Mouse (Mus musculus) liver, embryonic 15.5 days (tissue): ENCODE measurements around the gene Gm6871. TPM values are rescaled to one million over a fixed set of nuclear protein-coding genes. Genes with fewer than 3 reads are reported as not detected.
"Not testable (repeated sequence)": the region's sequence is repeated elsewhere in the genome, so short reads cannot be mapped to it uniquely, and the experiment has no call there.

ENCODE experiments used
- ATAC-seq: fragments of 200-750 bp; cut with Nextera tagmentation; 2 replicates; pipeline ENCODE4 v1.8.0; 2017; ENCODE audit warnings: moderate number of reproducible peaks, mild to moderate bottlenecking, moderate library complexity; ENCODE audit not compliant: insufficient read depth
- H3K27ac ChIP-seq: fragments of 300-500 bp; sonication (generic); replicated peaks from 2 replicates; pipeline ENCODE4 v1.5.1; 2015; ENCODE audit warnings: mild to moderate bottlenecking, inconsistent platforms
- H3K27me3 ChIP-seq: fragments of 300-500 bp; sonication (generic); 2 replicates; pipeline ENCODE4 v1.6.1; 2015; ENCODE audit warnings: mild to moderate bottlenecking, inconsistent platforms
- H3K36me3 ChIP-seq: fragments of 300-500 bp; sonication (generic); replicated peaks from 2 replicates; pipeline ENCODE4 v1.6.1; 2015; ENCODE audit warnings: moderate library complexity, mild to moderate bottlenecking, inconsistent platforms
- H3K4me1 ChIP-seq: fragments of 300-500 bp; sonication (generic); replicated peaks from 2 replicates; pipeline ENCODE4 v1.6.1; 2015; ENCODE audit warnings: inconsistent platforms
- H3K4me2 ChIP-seq: fragments of 300-500 bp; sonication (generic); 2 replicates; pipeline ENCODE4 v1.6.1; 2015; ENCODE audit warnings: moderate library complexity, mild to moderate bottlenecking, inconsistent platforms
- H3K4me3 ChIP-seq: fragments of 300-500 bp; sonication (generic); replicated peaks from 2 replicates; pipeline ENCODE4 v1.5.1; 2015; ENCODE audit warnings: mild to moderate bottlenecking, inconsistent platforms
- H3K9ac ChIP-seq: fragments of 300-500 bp; sonication (generic); 2 replicates; pipeline ENCODE4 v1.6.1; 2015; ENCODE audit warnings: moderate library complexity, mild to moderate bottlenecking, inconsistent platforms
- H3K9me3 ChIP-seq: fragments of 300-500 bp; sonication (generic); replicated peaks from 2 replicates; pipeline ENCODE4 v1.6.1; 2016; ENCODE audit warnings: inconsistent platforms
- WGBS: fragments of 180-500 bp; shearing (Covaris S2); methylation state at CpG from one replicate; pipeline ENCODE4 v1.1.7; 2015; ENCODE audit warnings: mixed read lengths; ENCODE audit not compliant: insufficient replicate concordance; 5-methylcytosine and 5-hydroxymethylcytosine counted together
- polyA plus RNA-seq: library from polyadenylated mRNA; unstranded; fragments of >200 nt; fragmentation: Nextera tagmentation; extraction: Ambion mirVana; gene quantifications from 2 replicates; pipeline ENCODE4 v1.2.1, GENCODE M21; 2015

The Gm6871 gene
- polyA plus RNA-seq, 1 experiment from 2014 or later: not detected

- WGBS: 17% methylated on average over 1 of the region's 1 CpGs
- Histone ChIP-seq H3K9ac (no peak overlapping the region), H3K4me3 (no peak overlapping the region), H3K4me2 (no peak overlapping the region), H3K4me1 (no peaks in the 10 kb centered on the region), H3K36me3 (no peaks in the 10 kb centered on the region), H3K27ac (no peak overlapping the region), H3K27me3 (no peaks in the 10 kb centered on the region), H3K9me3 (no peaks in the 10 kb centered on the region)
- no peak for ATAC-seq
Observed at GRCm38 (mm10) chr7:41512207-41512606, 61.3 kb downstream of the Gm6871 start.

GRCm38 (mm10) chr7:41502402-41502801 lies 71.1 kb downstream of the Gm6871 start:
- no peak overlapping the region for H3K4me3 ChIP-seq
- WGBS: 22% methylated on average over 1 of the region's 1 CpGs

DNA sequence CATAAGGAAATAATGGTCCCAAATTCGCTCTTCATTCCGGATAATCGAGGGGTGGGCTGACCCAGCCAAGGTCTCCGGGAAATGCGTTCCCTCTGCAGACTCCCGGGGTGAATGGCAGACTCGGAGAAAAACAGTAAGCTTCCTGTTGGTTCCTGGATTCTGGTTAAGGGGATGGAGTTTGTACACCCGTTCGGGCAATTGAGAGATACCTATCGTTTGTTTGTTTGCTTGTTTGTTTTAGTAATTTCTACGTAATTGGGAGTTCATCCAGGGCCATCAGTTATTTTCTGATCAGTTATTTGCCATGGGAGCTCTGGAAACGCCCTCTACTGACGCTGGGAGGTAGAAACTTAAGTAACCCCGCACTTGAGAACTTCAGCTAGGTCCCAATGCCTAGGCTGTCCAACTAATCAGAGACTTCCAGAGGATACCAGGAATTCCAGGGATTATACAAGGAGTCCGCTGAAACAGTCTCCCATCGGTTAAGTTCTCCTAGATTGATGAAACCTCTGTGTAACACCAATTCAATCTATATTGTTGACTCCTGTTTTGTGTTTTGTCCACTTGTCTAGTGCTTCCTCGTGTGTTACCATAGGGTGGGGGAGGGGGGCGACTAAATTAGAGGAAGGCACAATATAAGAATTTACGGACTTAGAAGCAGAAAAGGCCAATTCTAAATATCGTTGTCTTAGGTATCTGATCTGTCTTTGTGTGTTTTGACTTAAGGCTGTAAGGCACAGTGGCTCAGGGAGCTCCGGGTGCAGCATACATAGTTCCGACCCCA lies 73.1 kb downstream of the Gm6871 start:
- WGBS: 10% methylated on average over 22 of the region's 22 CpGs

More at GRCm38 (mm10) chr7:41502402-41502801, 71.1 kb downstream of the Gm6871 start:
- H3K36me3 ChIP-seq: no peaks in the 10 kb centered on the region
- no peak for ATAC-seq
- peaks cover 7% of the 10 kb centered on the region for H3K4me1 ChIP-seq
- no peaks in the 10 kb centered on the region for H3K27me3 ChIP-seq
- no peak overlapping the region for H3K27ac ChIP-seq
- no peak overlapping the region for H3K4me2 ChIP-seq
- no peak overlapping the region for H3K9ac ChIP-seq
- no peaks in the 10 kb centered on the region for H3K9me3 ChIP-seq

GRCm38 (mm10) chr7:41499389-41500049 lies 73.9 kb downstream of the Gm6871 start, which contains the start of the genes Gm20449 and AW146154:
TSS of gene Gm20449 (minus strand) at chr7:41499417.
TSS of gene AW146154 (minus strand) at chr7:41499890.
- peak within 1 kb of the TSS; percentile 77 for H3K4me3 ChIP-seq
- H3K36me3 ChIP-seq: no peaks in the 10 kb centered on the region
- peaks cover 7% of the 10 kb centered on the region for H3K4me1 ChIP-seq
- no peaks in the 10 kb centered on the region for H3K9me3 ChIP-seq
- H3K4me2 ChIP-seq: peak within 1 kb of the TSS; percentile 93
- H3K9ac ChIP-seq: peak within 1 kb of the TSS; percentile 62
- H3K27me3 ChIP-seq: no peaks in the 10 kb centered on the region
- peak within 1 kb of the TSS; percentile 74 for H3K27ac ChIP-seq
- WGBS: 0% methylated on average over 18 of the region's 18 CpGs
- peak; percentile 98 for ATAC-seq

More for the DNA sequence above, 73.1 kb downstream of the Gm6871 start:
- no peak for ATAC-seq
- Histone ChIP-seq H3K4me2 (peak overlapping the region; percentile 93), H3K9ac (peak overlapping the region; percentile 62), H3K36me3 (no peaks in the 10 kb centered on the region), H3K4me1 (peaks cover 7% of the 10 kb centered on the region), H3K4me3 (peak overlapping the region; percentile 77), H3K27ac (peak overlapping the region; percentile 35; the same call in 1 of the 2 replicates), H3K9me3 (no peaks in the 10 kb centered on the region), H3K27me3 (no peaks in the 10 kb centered on the region)

- peak overlapping the region; percentile 93 for H3K4me2 ChIP-seq
- peak; percentile 47 for ATAC-seq
- H3K4me3 ChIP-seq: peak overlapping the region; percentile 77
- under 1% methylated on average over 6 of the region's 6 CpGs for WGBS
- H3K4me1 ChIP-seq, H3K27me3 ChIP-seq, H3K9me3 ChIP-seq, H3K36me3 ChIP-seq: not testable (repeated sequence)
- peak overlapping the region; percentile 74 for H3K27ac ChIP-seq
- H3K9ac ChIP-seq: peak overlapping the region; percentile 62
Observed at GRCm38 (mm10) chr7:41499018-41499388, 74.5 kb downstream of the Gm6871 start.

- H3K9me3 ChIP-seq, H3K27ac ChIP-seq, H3K9ac ChIP-seq, H3K36me3 ChIP-seq, H3K27me3 ChIP-seq, H3K4me1 ChIP-seq, ATAC-seq: not testable (repeated sequence)
- H3K4me2 ChIP-seq: peak overlapping the region; percentile 93
- WGBS: 57% methylated on average over 4 of the region's 4 CpGs
- H3K4me3 ChIP-seq: peak overlapping the region; percentile 77
Observed at GRCm38 (mm10) chr7:41498464-41498863, 75.0 kb downstream of the Gm6871 start.

- WGBS: 90% methylated on average over 2 of the region's 2 CpGs
- Histone ChIP-seq H3K4me1 (peaks cover 7% of the 10 kb centered on the region), H3K4me2 (no peak overlapping the region), H3K27ac (no peak overlapping the region), H3K4me3 (no peak overlapping the region), H3K36me3 (no peaks in the 10 kb centered on the region), H3K27me3 (no peaks in the 10 kb centered on the region), H3K9me3 (no peaks in the 10 kb centered on the region), H3K9ac (no peak overlapping the region)
- ATAC-seq: no peak
Observed at GRCm38 (mm10) chr7:41497871-41498270, 75.6 kb downstream of the Gm6871 start.

Other genes with a start within 250 kb of the Gm6871 start
- 5.1 and 5.5 TPM in 2 replicates for gene AI987944, start 180.3 kb downstream of the Gm6871 start, polyA plus RNA-seq
- 0.02 TPM in 1 of 2 replicates, not detected in the other for gene Vmn2r57, start 125.0 kb downstream of the Gm6871 start, polyA plus RNA-seq
- not detected in 2 replicates for gene Gm20449, start 74.2 kb downstream of the Gm6871 start, polyA plus RNA-seq
- 2.3 and 2.9 TPM in 2 replicates for gene AW146154, start 73.8 kb downstream of the Gm6871 start, polyA plus RNA-seq
- 3.2 and 4.2 TPM in 2 replicates for gene 2610021A01Rik, start 25.6 kb upstream of the Gm6871 start, polyA plus RNA-seq
- 1.6 and 2.0 TPM in 2 replicates for gene Zfp788, start 59.5 kb upstream of the Gm6871 start, polyA plus RNA-seq